Mouse (Mus musculus) midbrain, embryonic 10.5 days (tissue): ENCODE data around the gene Pak4. TPM values are rescaled to one million over a fixed set of nuclear protein-coding genes. Genes with fewer than 3 reads are reported as not detected.
"Not testable (repeated sequence)": the region's sequence is repeated elsewhere in the genome, so short reads cannot be mapped to it uniquely, and the experiment has no call there.

Experiments
- DNase-seq: peaks from one replicate; pipeline ENCODE4 v3.0.0-alpha.2; 2017; ENCODE audit warnings: low spot score
- H3K27ac ChIP-seq: fragments of 300-500 bp; sonication (generic); replicated peaks from 2 replicates; pipeline ENCODE4 v1.5.1; 2016; ENCODE audit warnings: mild to moderate bottlenecking
- H3K27me3 ChIP-seq: fragments of 300-500 bp; sonication (generic); 2 replicates; pipeline ENCODE4 v1.6.1; 2016; ENCODE audit warnings: low read depth, mild to moderate bottlenecking; ENCODE audit not compliant: poor library complexity, severe bottlenecking
- H3K36me3 ChIP-seq: fragments of 300-500 bp; sonication (generic); 2 replicates; pipeline ENCODE4 v1.6.1; 2016; ENCODE audit warnings: mild to moderate bottlenecking, moderate library complexity
- H3K4me1 ChIP-seq: fragments of 300-500 bp; sonication (generic); 2 replicates; pipeline ENCODE4 v1.6.1; 2016
- H3K4me3 ChIP-seq: fragments of 300-500 bp; sonication (generic); 2 replicates; pipeline ENCODE4 v1.5.1; 2016; ENCODE audit warnings: mild to moderate bottlenecking, moderate library complexity
- H3K9me3 ChIP-seq: fragments of 300-500 bp; sonication (generic); replicated peaks from 2 replicates; pipeline ENCODE4 v1.6.1; 2016; ENCODE audit warnings: mild to moderate bottlenecking
- WGBS: fragments of 180-500 bp; shearing (Covaris S2); methylation state at CpG from one replicate; pipeline ENCODE4 v1.1.7; 2016; 5-methylcytosine and 5-hydroxymethylcytosine counted together
- polyA plus RNA-seq: library from polyadenylated mRNA; unstranded; fragments of >200 nt; fragmentation: Nextera tagmentation; extraction: Ambion mirVana; gene quantifications from 2 replicates; pipeline ENCODE4 v1.2.1, GENCODE M21; 2016

The Pak4 gene
- polyA plus RNA-seq, result 60.9 and 66.4 TPM in 2 replicates

- peaks cover 8% of the 10 kb centered on the region for H3K36me3 ChIP-seq
- peaks cover 55% of the 10 kb centered on the region for H3K4me1 ChIP-seq
- peak within 1 kb of the TSS; percentile 72 for H3K4me3 ChIP-seq
- DNase-seq, result peak; percentile 100
- no peaks in the 10 kb centered on the region for H3K27me3 ChIP-seq
- H3K9me3 ChIP-seq, result no peaks in the 10 kb centered on the region
- WGBS, result under 1% methylated on average over 66 of the region's 66 CpGs
- H3K27ac ChIP-seq, result peak within 1 kb of the TSS; percentile 93
These were observed at the start of gene Pak4, which contains the start of gene Samd4b for GRCm38 (mm10) chr7:28597642-28598446. Gene Pak4 (minus strand): TSS chr7:28598185. Gene Samd4b (minus strand): TSS chr7:28598144.

DNA sequence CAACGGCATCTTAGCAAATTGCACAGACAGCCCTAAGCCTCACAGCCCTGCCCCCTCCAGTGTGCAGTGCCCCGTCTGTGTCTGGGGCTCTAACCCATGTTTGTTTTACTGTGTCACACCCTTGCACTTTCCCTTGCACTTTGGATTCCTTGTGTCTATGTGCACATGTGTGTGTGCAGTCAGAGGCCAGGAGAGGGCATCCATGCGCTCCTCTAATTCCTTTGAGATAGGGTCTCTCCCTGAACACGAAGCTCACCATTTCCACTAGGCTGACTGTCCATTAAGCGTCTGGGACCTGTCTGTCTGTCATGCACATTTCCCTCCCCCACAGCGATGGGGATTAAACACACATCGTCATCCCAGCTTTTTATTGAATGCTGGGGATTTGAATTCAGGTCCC lies 49.0 kb upstream of the Pak4 start:
- no peaks in the 10 kb centered on the region for H3K9me3 ChIP-seq
- H3K27ac ChIP-seq, result no peak overlapping the region
- 52% methylated on average over 7 of the region's 7 CpGs for WGBS
- 0 out of 2 replicates have a peak, but pooled peaks cover 4% of the 10 kb centered on the region for H3K4me1 ChIP-seq
- no peaks in the 10 kb centered on the region for H3K27me3 ChIP-seq
- H3K36me3 ChIP-seq, result no peaks in the 10 kb centered on the region
- H3K4me3 ChIP-seq, result no peak overlapping the region
- no peak for DNase-seq

DNA sequence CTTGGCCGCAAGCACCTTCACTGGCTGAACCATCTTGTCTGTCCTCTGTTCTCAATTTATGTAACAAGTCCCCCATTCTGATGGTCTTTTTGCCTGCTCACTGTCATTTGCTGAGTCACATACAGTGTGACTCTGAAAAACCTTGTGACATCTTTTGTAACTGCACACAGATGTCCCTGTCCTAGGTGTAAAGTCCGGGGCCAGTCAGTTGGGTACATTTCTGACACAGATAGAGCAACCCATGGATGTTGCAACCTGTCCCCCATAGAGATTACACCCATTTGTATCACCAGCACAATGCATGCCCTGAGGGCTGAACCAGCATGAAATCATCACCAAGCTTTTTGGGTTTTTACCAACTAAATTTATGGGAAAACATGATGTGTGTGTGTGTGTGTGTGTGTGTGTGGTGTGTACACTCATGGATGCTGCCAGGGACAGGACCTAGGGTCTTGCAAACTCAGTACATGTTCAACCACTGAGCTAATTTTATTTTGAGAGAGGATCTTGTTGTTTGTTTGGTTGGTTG lies 48.0 kb upstream of the Pak4 start:
- Histone ChIP-seq H3K27ac (no peak overlapping the region), H3K36me3 (no peaks in the 10 kb centered on the region), H3K4me3 (no peak overlapping the region), H3K9me3 (no peaks in the 10 kb centered on the region), H3K27me3 (no peaks in the 10 kb centered on the region), H3K4me1 (0 out of 2 replicates have a peak, but pooled peaks cover 4% of the 10 kb centered on the region)
- no peak for DNase-seq
- 94% methylated on average over 2 of the region's 2 CpGs for WGBS

DNA sequence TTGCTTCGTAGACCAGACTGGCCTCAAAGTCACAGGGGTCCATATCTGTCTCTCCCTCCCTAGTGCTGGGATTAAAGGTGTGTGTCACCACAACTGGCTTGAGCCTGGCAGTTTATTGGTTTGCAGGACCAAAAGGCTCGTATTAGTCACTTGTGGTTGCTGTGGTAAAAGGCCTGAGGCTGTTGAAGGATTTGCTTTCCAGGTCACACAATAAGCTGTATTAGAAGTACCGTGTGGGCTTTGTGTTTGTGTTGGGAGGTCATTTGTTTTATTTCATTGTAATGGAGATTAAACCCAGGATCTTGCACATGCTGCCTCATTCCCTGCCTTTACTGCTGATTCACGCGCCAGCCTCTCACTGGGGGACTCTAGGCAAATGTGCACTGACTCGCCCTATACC lies 47.4 kb upstream of the Pak4 start:
- DNase-seq, result no peak
- 52% methylated on average over 6 of the region's 6 CpGs for WGBS
- H3K36me3 ChIP-seq, result no peaks in the 10 kb centered on the region

GRCm38 (mm10) chr7:28641546-28641945 lies 43.6 kb upstream of the Pak4 start:
- no peak for DNase-seq
- H3K9me3 ChIP-seq, result no peaks in the 10 kb centered on the region; the same call in 1 of the 2 replicates
- no peak overlapping the region for H3K27ac ChIP-seq
- H3K27me3 ChIP-seq, result no peaks in the 10 kb centered on the region
- H3K4me3 ChIP-seq, result no peak overlapping the region
- WGBS, result 77% methylated on average over 8 of the region's 8 CpGs
- peaks cover 15% of the 10 kb centered on the region for H3K4me1 ChIP-seq
- H3K36me3 ChIP-seq, result no peaks in the 10 kb centered on the region

More for the DNA sequence above, 47.4 kb upstream of the Pak4 start:
- Histone ChIP-seq H3K9me3 (no peaks in the 10 kb centered on the region), H3K4me1 (0 out of 2 replicates have a peak, but pooled peaks cover 4% of the 10 kb centered on the region), H3K27ac (no peak overlapping the region), H3K27me3 (no peaks in the 10 kb centered on the region), H3K4me3 (no peak overlapping the region)

DNA sequence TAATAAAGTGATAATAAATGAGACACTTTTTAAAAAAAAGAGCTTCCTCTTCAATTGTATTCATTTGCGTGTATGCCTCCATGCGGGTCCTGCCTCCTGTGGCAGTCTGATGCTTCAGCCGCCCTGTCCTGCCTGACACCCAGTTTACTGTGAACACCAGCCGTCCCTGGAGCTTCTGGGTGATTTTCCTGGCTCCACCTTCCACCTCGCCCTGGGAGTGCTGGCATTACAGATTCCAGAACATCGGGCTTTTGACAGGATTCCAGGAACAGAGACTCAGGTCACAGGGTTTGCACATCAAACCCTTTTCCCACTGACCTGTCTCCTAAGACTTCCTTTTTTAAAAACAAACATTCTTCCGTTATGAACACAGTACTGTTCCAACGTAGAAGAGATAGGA lies 39.5 kb upstream of the Pak4 start:
- H3K9me3 ChIP-seq, result no peaks in the 10 kb centered on the region; the same call in 1 of the 2 replicates
- no peak overlapping the region for H3K4me3 ChIP-seq
- no peak overlapping the region for H3K27ac ChIP-seq
- H3K4me1 ChIP-seq, result peaks cover 11% of the 10 kb centered on the region
- peaks cover 4% of the 10 kb centered on the region for H3K27me3 ChIP-seq
- H3K36me3 ChIP-seq, result no peaks in the 10 kb centered on the region
- DNase-seq, result no peak
- WGBS, result 40% methylated on average over 8 of the region's 8 CpGs

DNA sequence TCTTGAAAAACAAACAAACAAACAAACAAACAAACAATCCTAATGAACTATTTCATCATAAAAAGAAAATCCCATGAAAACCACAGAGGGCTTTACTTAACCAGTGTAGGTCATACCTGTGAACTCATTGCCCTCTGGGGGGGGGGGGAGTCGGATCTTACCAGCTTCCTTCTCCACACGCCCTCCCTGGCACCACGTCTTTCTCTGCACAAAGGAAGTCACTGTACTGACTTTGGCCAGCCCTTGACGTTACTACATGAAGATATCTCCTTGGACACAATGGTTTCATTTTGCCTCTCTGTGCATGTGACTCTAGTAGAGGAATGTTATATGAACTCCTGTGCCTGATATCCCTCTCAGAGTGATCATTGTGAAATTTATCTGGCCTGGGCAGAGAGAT lies 36.1 kb upstream of the Pak4 start:
- Histone ChIP-seq H3K27ac (no peak overlapping the region), H3K4me3 (no peak overlapping the region), H3K9me3 (no peaks in the 10 kb centered on the region; the same call in 1 of the 2 replicates), H3K4me1 (peaks cover 25% of the 10 kb centered on the region), H3K27me3 (peaks cover 35% of the 10 kb centered on the region), H3K36me3 (no peaks in the 10 kb centered on the region)
- 74% methylated on average over 4 of the region's 4 CpGs for WGBS
- no peak for DNase-seq

- Histone ChIP-seq H3K36me3 (no peaks in the 10 kb centered on the region), H3K4me3 (peak within 1 kb of the TSS; percentile 43), H3K4me1 (peaks cover 14% of the 10 kb centered on the region), H3K27ac (no peak within 1 kb of the TSS), H3K9me3 (no peaks in the 10 kb centered on the region), H3K27me3 (peaks cover 49% of the 10 kb centered on the region)
- DNase-seq, result no peak
- 31% methylated on average over 10 of the region's 10 CpGs for WGBS
These were observed 33.1 kb upstream of the Pak4 start, which contains the start of gene Acp7 for GRCm38 (mm10) chr7:28631073-28631472. Gene Acp7 (minus strand): TSS chr7:28631332.

DNA sequence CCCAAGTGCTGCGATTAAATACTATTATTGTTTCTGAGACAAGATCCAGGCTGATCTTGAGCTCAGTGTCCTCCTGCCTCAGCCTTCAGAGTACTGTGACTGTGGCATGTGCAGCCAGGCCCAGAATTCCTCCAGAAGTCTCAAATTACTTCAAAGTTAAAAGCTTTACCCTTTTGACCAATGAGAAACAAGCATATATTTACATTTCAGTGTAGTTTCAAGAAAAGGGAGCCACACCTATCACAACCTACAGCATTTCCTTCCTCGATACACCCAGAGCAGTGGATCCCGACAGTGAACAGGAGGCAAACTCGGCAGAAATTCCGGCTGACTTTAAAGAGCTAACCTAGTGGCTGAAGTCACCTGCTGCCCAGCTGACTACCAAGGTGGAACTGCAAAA lies 26.8 kb upstream of the Pak4 start:
- peaks cover 3% of the 10 kb centered on the region; the same call in 1 of the 2 replicates for H3K4me1 ChIP-seq
- H3K27ac ChIP-seq, result no peak overlapping the region
- WGBS, result 81% methylated on average over 5 of the region's 5 CpGs
- H3K36me3 ChIP-seq, result no peaks in the 10 kb centered on the region
- no peak for DNase-seq
- peaks cover 20% of the 10 kb centered on the region for H3K27me3 ChIP-seq
- H3K9me3 ChIP-seq, result no peaks in the 10 kb centered on the region
- no peak overlapping the region for H3K4me3 ChIP-seq

GRCm38 (mm10) chr7:28619098-28619715 lies 21.2 kb upstream of the Pak4 start:
- H3K4me3 ChIP-seq, result no peak overlapping the region
- H3K36me3 ChIP-seq, result no peaks in the 10 kb centered on the region
- WGBS, result 78% methylated on average over 9 of the region's 9 CpGs
- no peak overlapping the region for H3K27ac ChIP-seq
- H3K27me3 ChIP-seq, result no peaks in the 10 kb centered on the region
- no peak for DNase-seq
- H3K9me3 ChIP-seq, result no peaks in the 10 kb centered on the region; the same call in 1 of the 2 replicates
- no peaks in the 10 kb centered on the region for H3K4me1 ChIP-seq

DNA sequence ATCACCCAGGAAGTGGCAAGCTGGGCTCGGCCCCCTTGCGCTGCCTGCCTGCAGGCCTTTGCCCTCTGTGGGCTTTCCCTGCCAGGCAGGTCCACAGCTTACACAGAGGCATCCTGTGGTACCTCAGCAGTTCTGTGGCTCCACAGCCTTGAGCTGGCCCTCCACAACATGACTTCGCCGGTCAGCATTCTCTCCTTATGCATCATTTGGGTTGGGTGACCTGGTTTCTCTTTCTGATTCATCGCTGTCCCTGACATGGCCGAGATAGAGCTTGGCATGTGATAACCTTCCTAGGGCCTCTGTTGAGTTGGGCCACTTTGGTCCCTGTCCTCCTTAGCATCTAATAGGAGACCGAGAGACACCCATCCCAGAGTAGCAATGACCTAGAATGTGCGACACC lies 8.0 kb upstream of the Pak4 start:
- H3K4me3 ChIP-seq, result no peak overlapping the region
- WGBS, result 94% methylated on average over 8 of the region's 8 CpGs
- no peaks in the 10 kb centered on the region for H3K36me3 ChIP-seq
- H3K27ac ChIP-seq, result no peak overlapping the region
- H3K9me3 ChIP-seq, result no peaks in the 10 kb centered on the region
- no peaks in the 10 kb centered on the region for H3K27me3 ChIP-seq
- no peaks in the 10 kb centered on the region for H3K4me1 ChIP-seq
- no peak for DNase-seq

GRCm38 (mm10) chr7:28603788-28604187 lies 5.8 kb upstream of the Pak4 start:
- not testable (repeated sequence) for H3K27ac ChIP-seq, H3K36me3 ChIP-seq, H3K4me3 ChIP-seq, H3K27me3 ChIP-seq, H3K9me3 ChIP-seq, DNase-seq, H3K4me1 ChIP-seq
- WGBS, result 85% methylated on average over 2 of the region's 2 CpGs

DNA sequence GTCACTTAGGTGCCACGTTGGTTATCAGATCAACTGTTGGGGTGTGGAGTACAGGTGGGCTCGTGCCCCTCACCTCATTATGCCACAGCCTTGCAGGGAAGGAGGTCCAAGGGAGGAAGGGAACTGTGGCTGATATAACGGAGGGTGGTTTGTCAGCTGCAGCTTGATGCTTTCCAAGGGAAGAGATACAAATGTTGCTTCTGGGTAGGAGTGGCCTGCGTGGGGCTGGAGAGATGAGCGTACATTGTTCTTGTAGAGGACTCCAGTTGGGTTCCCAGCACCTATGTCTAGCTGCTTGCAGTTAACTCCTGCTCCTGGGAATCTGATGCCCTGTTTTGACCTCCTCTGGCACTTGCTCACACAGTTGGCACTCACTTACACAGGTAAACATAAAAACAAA lies 5.2 kb upstream of the Pak4 start:
- peaks cover 8% of the 10 kb centered on the region; the same call in 1 of the 2 replicates for H3K4me1 ChIP-seq
- DNase-seq, result no peak
- H3K27me3 ChIP-seq, result no peaks in the 10 kb centered on the region
- no peaks in the 10 kb centered on the region for H3K9me3 ChIP-seq
- 74% methylated on average over 5 of the region's 5 CpGs for WGBS
- H3K36me3 ChIP-seq, result no peaks in the 10 kb centered on the region
- no peak overlapping the region for H3K27ac ChIP-seq
- H3K4me3 ChIP-seq, result no peak overlapping the region
